In genomic region chr2:35691257-35692049, GRCm38 (mm10) we compare ENCODE assay signal across 8 mouse cellular contexts.
A peak's percentile ranks its signal among the peaks of the same experiment; 100 is the strongest.
DNase-seq lines count a peak whose midpoint lies in the region; ATAC-seq lines count a peak whose summit lies in the region.

No protein-coding gene starts in this region.

- 12% methylated on average over 7 of the region's 7 CpGs for WGBS in forebrain, embryonic 16.5 days
- 8% methylated on average over 7 of the region's 7 CpGs for WGBS in limb, embryonic 11.5 days
- 9% methylated on average over 7 of the region's 7 CpGs for WGBS in midbrain, embryonic 11.5 days

- peak; percentile 64 for ATAC-seq in forebrain, embryonic 16.5 days
- peak; percentile 40 for ATAC-seq in limb, embryonic 11.5 days (ENCODE audit: insufficient number of reproducible peaks, low FRiP score, low TSS enrichment, low read depth)
- ATAC-seq in midbrain, embryonic 11.5 days (ENCODE audit: low FRiP score), result peak; percentile 89
- ATAC-seq in cerebellum, adult (ENCODE audit: insufficient number of reproducible peaks, low FRiP score, low TSS enrichment), result no peak; the same call in 1 of the 2 replicates

- DNase-seq in 3T3-L1 (ENCODE audit: low read depth, low spot score), result peak; percentile 54
- peak; percentile 87 for DNase-seq in adrenal gland, postnatal 10 days
- DNase-seq in heart, postnatal 4 days, result peak; percentile 82
- peak; percentile 63 for DNase-seq in limb, embryonic 11.5 days (ENCODE audit: low spot score)
- DNase-seq in midbrain, embryonic 11.5 days (ENCODE audit: low spot score, missing footprints), result no peak
- DNase-seq in urinary bladder, postnatal 25 days (ENCODE audit: low spot score), result peak; percentile 69

- H3K9me3 ChIP-seq in forebrain, embryonic 16.5 days (ENCODE audit: control insufficient read depth, low read length), result no peaks in the 10 kb centered on the region
- H3K9me3 ChIP-seq in limb, embryonic 11.5 days (ENCODE audit: control insufficient read depth, low read length), result no peaks in the 10 kb centered on the region
- H3K9me3 ChIP-seq in midbrain, embryonic 11.5 days (ENCODE audit: control insufficient read depth, low read length), result no peaks in the 10 kb centered on the region

- no peak overlapping the region for H3K4me3 ChIP-seq in forebrain, embryonic 16.5 days (replicated peaks; ENCODE audit: low read length)
- H3K4me3 ChIP-seq in limb, embryonic 11.5 days (ENCODE audit: low read depth, low read length), result no peak overlapping the region
- H3K4me3 ChIP-seq in midbrain, embryonic 11.5 days (ENCODE audit: low read depth, low read length), result no peak overlapping the region

- H3K36me3 ChIP-seq in forebrain, embryonic 16.5 days (ENCODE audit: control insufficient read depth, insufficient read depth), result no peaks in the 10 kb centered on the region
- no peaks in the 10 kb centered on the region for H3K36me3 ChIP-seq in limb, embryonic 11.5 days (ENCODE audit: control insufficient read depth, insufficient read depth, low read length)
- H3K36me3 ChIP-seq in midbrain, embryonic 11.5 days (ENCODE audit: control insufficient read depth, insufficient read depth, low read length), result no peaks in the 10 kb centered on the region

- H3K9ac ChIP-seq in forebrain, embryonic 16.5 days (replicated peaks; ENCODE audit: low read depth, low read length), result no peak overlapping the region
- no peak overlapping the region for H3K9ac ChIP-seq in limb, embryonic 11.5 days (ENCODE audit: low read length)
- peak overlapping the region; percentile 18; the same call in 1 of the 2 replicates for H3K9ac ChIP-seq in midbrain, embryonic 11.5 days (ENCODE audit: low read length)

- no peaks in the 10 kb centered on the region for H3K27me3 ChIP-seq in forebrain, embryonic 16.5 days (replicated peaks; ENCODE audit: control insufficient read depth, insufficient read depth, low read length)
- no peaks in the 10 kb centered on the region for H3K27me3 ChIP-seq in limb, embryonic 11.5 days (ENCODE audit: control insufficient read depth, insufficient read depth, low read length)
- H3K27me3 ChIP-seq in midbrain, embryonic 11.5 days (ENCODE audit: control insufficient read depth, insufficient read depth, low read length), result no peaks in the 10 kb centered on the region

- H3K4me2 ChIP-seq in forebrain, embryonic 16.5 days (ENCODE audit: low read length), result no peak overlapping the region
- H3K4me2 ChIP-seq in limb, embryonic 11.5 days (ENCODE audit: low read depth, severe bottlenecking), result peak overlapping the region; percentile 17; the same call in 1 of the 2 replicates
- H3K4me2 ChIP-seq in midbrain, embryonic 11.5 days, result no peak overlapping the region

- peaks cover 74% of the 10 kb centered on the region for H3K4me1 ChIP-seq in forebrain, embryonic 16.5 days (replicated peaks; ENCODE audit: control insufficient read depth, insufficient read depth, low read length)
- peaks cover 62% of the 10 kb centered on the region for H3K4me1 ChIP-seq in limb, embryonic 11.5 days (ENCODE audit: control insufficient read depth, insufficient read depth, low read length)
- peaks cover 37% of the 10 kb centered on the region for H3K4me1 ChIP-seq in midbrain, embryonic 11.5 days (ENCODE audit: control insufficient read depth, insufficient read depth, low read length)

- peak overlapping the region; percentile 16 for H3K27ac ChIP-seq in forebrain, embryonic 16.5 days (ENCODE audit: low read length)
- peak overlapping the region; percentile 51; the same call in 1 of the 2 replicates for H3K27ac ChIP-seq in limb, embryonic 11.5 days (replicated peaks; ENCODE audit: low read depth, low read length)
- peak overlapping the region; percentile 28 for H3K27ac ChIP-seq in midbrain, embryonic 11.5 days (ENCODE audit: low read depth, low read length)
